Mouse (Mus musculus): ENCODE data around the gene Ip6k3. TPM values are rescaled to one million over a fixed set of nuclear protein-coding genes. Genes with fewer than 3 reads are reported as not detected.

The Ip6k3 gene
- total and polyA plus RNA-seq, 3 experiments = 26.3 to 65.7 (median 53.9) TPM

- H3K27ac ChIP-seq (ENCODE audit: insufficient read depth, low read depth) = no peak overlapping the region
- H3K36me3 ChIP-seq (replicated peaks in 1 of 2; ENCODE audit: control insufficient read depth in 1 of 2, insufficient read depth in 1 of 2, low read length in 1 of 2) = peaks cover 38 to 53% of the 10 kb centered on the region in 2 experiments
- peaks cover 8% of the 10 kb centered on the region for H3K9me3 ChIP-seq (replicated peaks; ENCODE audit: low read length)
- TF ChIP-seq TBP (conservative IDR thresholded peaks at IDR 0.05; ENCODE audit: low read depth, low read length) (no peak), MAZ (IDR thresholded peaks at IDR 0.05; ENCODE audit: low read depth, low read length) (no peak), SIN3A (IDR thresholded peaks at IDR 0.05; ENCODE audit: low read length) (no peak), KAT2A (IDR thresholded peaks at IDR 0.05; ENCODE audit: insufficient replicate concordance, low read length) (no peak), ELF1 (IDR thresholded peaks at IDR 0.05; ENCODE audit: low read depth, low read length) (no peak), POLR2A (IDR thresholded peaks at IDR 0.05; ENCODE audit: low read depth, low read length) (no peak), USF1 (IDR thresholded peaks at IDR 0.05; ENCODE audit: low read depth, low read length) (no peak), RAD21 (IDR thresholded peaks at IDR 0.05; ENCODE audit: low read depth, low read length) (peak; percentile 41), TCF12 (IDR thresholded peaks at IDR 0.05; ENCODE audit: low read depth, low read length) (no peak), IRF4 (IDR thresholded peaks at IDR 0.05; ENCODE audit: low read depth, low read length) (no peak), JUND (conservative IDR thresholded peaks at IDR 0.05; ENCODE audit: low read depth, low read length) (no peak), ZNF384 (IDR thresholded peaks at IDR 0.05; ENCODE audit: low read depth, low read length) (no peak), E2F4 (IDR thresholded peaks at IDR 0.05; ENCODE audit: insufficient replicate concordance, low read depth, low read length) (no peak), ZMIZ1 (IDR thresholded peaks at IDR 0.05; ENCODE audit: low read depth, low read length) (no peak), EP300 (IDR thresholded peaks at IDR 0.05; ENCODE audit: low read length) (no peak), USF2 (conservative IDR thresholded peaks at IDR 0.05; ENCODE audit: low read depth, low read length) (no peak), GABPA (IDR thresholded peaks at IDR 0.05; ENCODE audit: insufficient replicate concordance, low read depth, low read length) (no peak), MAFK (IDR thresholded peaks at IDR 0.05; ENCODE audit: insufficient replicate concordance, low read length) (no peak), CTCF (conservative IDR thresholded peaks at IDR 0.05 in 1 of 2, IDR thresholded peaks at IDR 0.05 in 1 of 2; ENCODE audit: low read depth in 2 of 2, low read length in 2 of 2) (peak in 1 of 2 experiments; percentile 58; a peak in 2 of 4 replicates), PAX5 (IDR thresholded peaks at IDR 0.05; ENCODE audit: low read length) (no peak), JUN (IDR thresholded peaks at IDR 0.05; ENCODE audit: insufficient read depth, low read depth, low read length) (no peak), NELFE (IDR thresholded peaks at IDR 0.05; ENCODE audit: low read depth, low read length) (no peak), SMC3 (IDR thresholded peaks at IDR 0.05; ENCODE audit: low read depth, low read length) (peak; percentile 52), ZC3H11A (IDR thresholded peaks at IDR 0.05; ENCODE audit: low read depth, low read length) (no peak), NRF1 (IDR thresholded peaks at IDR 0.05; ENCODE audit: low read depth, low read length) (no peak), MAX (IDR thresholded peaks at IDR 0.05; ENCODE audit: low read length) (peak; percentile 51; the same call in 1 of the 2 replicates), CHD2 (IDR thresholded peaks at IDR 0.05; ENCODE audit: low read length) (no peak), ETS1 (conservative IDR thresholded peaks at IDR 0.05; ENCODE audit: low read depth, low read length) (no peak), ZKSCAN1 (IDR thresholded peaks at IDR 0.05; ENCODE audit: borderline replicate concordance, low read depth, low read length) (no peak), MEF2A (IDR thresholded peaks at IDR 0.05; ENCODE audit: borderline replicate concordance, low read depth, low read length) (no peak), HCFC1 (IDR thresholded peaks at IDR 0.05; ENCODE audit: low read depth, low read length) (no peak), POLR2AphosphoS2 (IDR thresholded peaks at IDR 0.05; ENCODE audit: low read depth, low read length) (no peak), MXI1 (IDR thresholded peaks at IDR 0.05; ENCODE audit: low read depth, low read length) (no peak), RCOR1 (conservative IDR thresholded peaks at IDR 0.05; ENCODE audit: low read depth, low read length) (no peak), MYC (IDR thresholded peaks at IDR 0.05; ENCODE audit: low read depth, low read length) (peak; percentile 82), UBTF (IDR thresholded peaks at IDR 0.05; ENCODE audit: low read depth, low read length) (no peak), BHLHE40 (IDR thresholded peaks at IDR 0.05; ENCODE audit: low read depth, low read length) (no peak)
- no peaks in the 10 kb centered on the region for H3K27me3 ChIP-seq (replicated peaks)
- in situ Hi-C loops (cut with MboI; ENCODE audit: low pct_ligation_motif_present, low pct_unique_long_range_greater_than_20kb, low sequenced_read_pairs) = no loop called here
- H3K4me3 ChIP-seq (replicated peaks in 1 of 3; ENCODE audit: low read depth in 2 of 3, low read length in 2 of 3, poor library complexity in 1 of 3) = no peak overlapping the region
- H3K79me2 ChIP-seq (replicated peaks; ENCODE audit: control insufficient read depth, extremely low read depth, insufficient read depth, poor library complexity, severe bottlenecking) = no peaks in the 10 kb centered on the region; the same call in 1 of the 2 replicates
- dilution Hi-C loops (cut with MboI; ENCODE audit: extremely low pct_ligation_motif_present, extremely low pct_unique_long_range_greater_than_20kb, low sequenced_read_pairs) = no loop called here
- DNase-seq (ENCODE audit: extremely low read depth) = peak; percentile 55
- no peak overlapping the region for H3K9ac ChIP-seq (ENCODE audit: insufficient read depth, low read depth)
- H3K4me1 ChIP-seq (ENCODE audit: control insufficient read depth in 1 of 2, insufficient read depth in 2 of 2) = peaks cover 8 to 10% of the 10 kb centered on the region in 2 experiments
- no peak overlapping the region for H3K4me2 ChIP-seq (ENCODE audit: insufficient read depth, low read depth, poor library complexity, severe bottlenecking)
Measured at GRCm38 (mm10) chr17:27201981-27202380, 34.4 kb upstream of the Ip6k3 start.
